Mouse (Mus musculus) limb, embryonic 11.5 days (tissue): ENCODE measurements around the gene Fv1. TPM values are rescaled to one million over a fixed set of nuclear protein-coding genes. Genes with fewer than 3 reads are reported as not detected.
A peak's percentile ranks its signal among the peaks of the same experiment; 100 is the strongest.

Experiments used
- ATAC-seq: fragments of 200-750 bp; cut with Nextera tagmentation; 2 replicates; pipeline ENCODE4 v1.8.0; 2017; ENCODE audit warnings: low read depth; ENCODE audit not compliant: insufficient number of reproducible peaks, low FRiP score, low TSS enrichment
- DNase-seq: peaks from one replicate; pipeline ENCODE4 v3.0.0-alpha.2; 2015; ENCODE audit warnings: low spot score
- H3K27ac ChIP-seq: fragments of 300-500 bp; sonication (generic); replicated peaks from 2 replicates; pipeline ENCODE4 v1.5.1; 2014; ENCODE audit warnings: low read depth, mild to moderate bottlenecking, low read length
- H3K27me3 ChIP-seq: fragments of 300-500 bp; sonication (generic); 2 replicates; pipeline ENCODE4 v1.6.1; 2014; ENCODE audit warnings: mild to moderate bottlenecking, low read length, mixed read lengths; ENCODE audit not compliant: control insufficient read depth, insufficient read depth
- H3K36me3 ChIP-seq: fragments of 300-500 bp; sonication (generic); 2 replicates; pipeline ENCODE4 v1.6.1; 2014; ENCODE audit warnings: mild to moderate bottlenecking, low read length, moderate library complexity, mixed read lengths; ENCODE audit not compliant: control insufficient read depth, insufficient read depth
- H3K4me1 ChIP-seq: fragments of 300-500 bp; sonication (generic); 2 replicates; pipeline ENCODE4 v1.6.1; 2014; ENCODE audit warnings: low read length, mixed read lengths; ENCODE audit not compliant: control insufficient read depth, insufficient read depth
- H3K4me2 ChIP-seq: fragments of 300-500 bp; sonication (generic); 2 replicates; pipeline ENCODE4 v1.6.1; 2014; ENCODE audit warnings: low read depth, mild to moderate bottlenecking, moderate library complexity; ENCODE audit not compliant: severe bottlenecking
- H3K4me3 ChIP-seq: fragments of 300-500 bp; sonication (generic); 2 replicates; pipeline ENCODE4 v1.5.1; 2014; ENCODE audit warnings: low read depth, low read length
- H3K9ac ChIP-seq: fragments of 300-500 bp; sonication (generic); 2 replicates; pipeline ENCODE4 v1.6.1; 2014; ENCODE audit warnings: mild to moderate bottlenecking, low read length
- H3K9me3 ChIP-seq: fragments of 300-500 bp; sonication (generic); 2 replicates; pipeline ENCODE4 v1.6.1; 2016; ENCODE audit warnings: low read length; ENCODE audit not compliant: control insufficient read depth
- WGBS: fragments of 180-500 bp; shearing (Covaris S2); extraction: QIAGEN DNeasy Blood & Tissue Kit; methylation state at CpG from one replicate; pipeline ENCODE4 v1.1.7; 2014; 5-methylcytosine and 5-hydroxymethylcytosine counted together
- polyA plus RNA-seq: library from polyadenylated mRNA; unstranded; fragments of >200 nt; fragmentation: Nextera tagmentation; extraction: Ambion mirVana; gene quantifications from 2 replicates; pipeline ENCODE4 v1.2.1, GENCODE M21; 2014

Fv1 gene
- polyA plus RNA-seq, 1 experiment from 2014 or later: 14.7 TPM

- Histone ChIP-seq H3K4me2 (peak overlapping the region; percentile 54), H3K27me3 (no peaks in the 10 kb centered on the region), H3K36me3 (no peaks in the 10 kb centered on the region), H3K9ac (no peak overlapping the region; the same call in 1 of the 2 replicates), H3K4me3 (peak overlapping the region; percentile 92), H3K27ac (no peak overlapping the region), H3K4me1 (peaks cover 7% of the 10 kb centered on the region; the same call in 1 of the 2 replicates), H3K9me3 (no peaks in the 10 kb centered on the region)
- ATAC-seq (no peak), DNase-seq (no peak)
- 3% methylated on average over 8 of the region's 8 CpGs for WGBS
These were observed 36.4 kb downstream of the Fv1 start for GRCm38 (mm10) chr4:147905090-147905659.

- Histone ChIP-seq H3K27me3 (no peaks in the 10 kb centered on the region), H3K4me1 (peaks cover 7% of the 10 kb centered on the region; the same call in 1 of the 2 replicates), H3K9me3 (no peaks in the 10 kb centered on the region), H3K4me3 (no peak overlapping the region), H3K36me3 (no peaks in the 10 kb centered on the region), H3K9ac (no peak overlapping the region), H3K27ac (no peak overlapping the region), H3K4me2 (no peak overlapping the region)
- ATAC-seq: no peak
- 78% methylated on average over 5 of the region's 5 CpGs for WGBS
- DNase-seq: no peak
These were observed 37.5 kb downstream of the Fv1 start for GRCm38 (mm10) chr4:147906230-147906629.

GRCm38 (mm10) chr4:147909486-147909885 lies 40.7 kb downstream of the Fv1 start:
- peaks cover 3% of the 10 kb centered on the region; the same call in 1 of the 2 replicates for H3K4me1 ChIP-seq
- peaks cover 5% of the 10 kb centered on the region for H3K36me3 ChIP-seq
- ATAC-seq (no peak), DNase-seq (no peak)
- no peaks in the 10 kb centered on the region for H3K9me3 ChIP-seq
- no peak overlapping the region for H3K4me2 ChIP-seq
- WGBS: 92% methylated on average over 5 of the region's 5 CpGs
- no peaks in the 10 kb centered on the region for H3K27me3 ChIP-seq
- no peak overlapping the region for H3K9ac ChIP-seq
- H3K4me3 ChIP-seq: no peak overlapping the region
- no peak overlapping the region for H3K27ac ChIP-seq

- ATAC-seq (no peak), DNase-seq (peak; percentile 47)
- Histone ChIP-seq H3K4me2 (no peak overlapping the region), H3K4me1 (no peaks in the 10 kb centered on the region), H3K27ac (no peak overlapping the region), H3K27me3 (no peaks in the 10 kb centered on the region), H3K36me3 (peaks cover 5% of the 10 kb centered on the region), H3K9me3 (no peaks in the 10 kb centered on the region), H3K9ac (no peak overlapping the region), H3K4me3 (no peak overlapping the region)
- 58% methylated on average over 7 of the region's 7 CpGs for WGBS
These were observed 49.8 kb downstream of the Fv1 start for GRCm38 (mm10) chr4:147918459-147919121.

Other genes with a start within 250 kb of the Fv1 start
- 3.1 TPM in 2 replicates for gene Zfp979, start 226.5 kb upstream of the Fv1 start, polyA plus RNA-seq
- gene Zfp534, start 166.4 kb upstream of the Fv1 start, polyA plus RNA-seq: not detected in 2 replicates
- 9.5 and 9.6 TPM in 2 replicates for gene Zfp984, start 59.2 kb upstream of the Fv1 start, polyA plus RNA-seq
- 5.2 and 5.3 TPM in 2 replicates for gene Zfp933, start 20.6 kb upstream of the Fv1 start, polyA plus RNA-seq
- 33.2 and 34.1 TPM in 2 replicates for gene Miip, start 163 bp upstream of the Fv1 start, polyA plus RNA-seq
- 20.7 and 23.7 TPM in 2 replicates for gene Mfn2, start 35.7 kb downstream of the Fv1 start, polyA plus RNA-seq
- gene Plod1, start 67.8 kb downstream of the Fv1 start, polyA plus RNA-seq: 39.0 and 40.9 TPM in 2 replicates
- gene 2510039O18Rik, start 71.9 kb downstream of the Fv1 start, polyA plus RNA-seq: 17.4 and 19.7 TPM in 2 replicates
- not detected in 2 replicates for gene Nppb, start 116.8 kb downstream of the Fv1 start, polyA plus RNA-seq
- 0.31 and 2.0 TPM in 2 replicates for gene Nppa, start 131.7 kb downstream of the Fv1 start, polyA plus RNA-seq
- gene Clcn6, start 169.8 kb downstream of the Fv1 start, polyA plus RNA-seq: 6.1 and 7.5 TPM in 2 replicates
- 18.7 and 19.7 TPM in 2 replicates for gene Mthfr, start 170.1 kb downstream of the Fv1 start, polyA plus RNA-seq
- gene Agtrap, start 219.1 kb downstream of the Fv1 start, polyA plus RNA-seq: 9.2 and 10.5 TPM in 2 replicates